Mouse (Mus musculus) ovary, postnatal 36 days (tissue): ENCODE data around the gene Skap1.

Experiments
- DNase-seq: peaks from one replicate; pipeline ENCODE4 v3.0.0; 2022; ENCODE audit warnings: low spot score, mixed read lengths

Skap1 gene

DNA sequence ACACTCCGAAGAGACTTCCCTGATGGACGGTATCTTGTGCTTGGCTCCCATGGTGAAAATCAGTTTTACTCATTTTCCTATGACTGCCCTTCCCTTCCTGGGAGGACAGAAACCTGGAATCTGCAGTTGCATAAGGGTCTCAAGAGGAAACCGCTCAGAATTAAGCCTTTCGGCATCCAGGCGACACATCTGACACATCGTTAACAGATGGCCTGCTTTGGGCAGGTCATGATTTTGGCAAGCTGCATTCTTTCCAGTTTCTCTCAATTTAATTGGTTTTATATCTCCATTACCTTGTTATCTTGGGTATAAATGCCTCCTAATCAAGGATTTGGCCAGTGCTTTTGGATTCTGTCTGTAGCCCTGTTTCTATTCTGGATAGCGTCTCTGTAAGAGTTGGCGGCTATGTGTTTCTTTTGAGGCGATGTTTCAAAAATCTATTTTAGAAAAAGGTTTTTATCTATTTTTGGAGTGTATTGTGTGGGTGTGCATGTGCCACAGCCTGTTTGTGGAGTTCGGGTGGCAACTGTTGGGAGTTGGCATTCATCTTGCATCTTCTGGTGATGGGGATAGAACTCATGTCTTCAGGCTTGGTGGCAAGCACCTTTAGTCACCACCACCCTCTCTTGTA lies 1.1 kb downstream of the Skap1 start:
- DNase-seq: no peak

GRCm38 (mm10) chr11:96466382-96466781 lies 2.0 kb downstream of the Skap1 start:
- DNase-seq: no peak

DNA sequence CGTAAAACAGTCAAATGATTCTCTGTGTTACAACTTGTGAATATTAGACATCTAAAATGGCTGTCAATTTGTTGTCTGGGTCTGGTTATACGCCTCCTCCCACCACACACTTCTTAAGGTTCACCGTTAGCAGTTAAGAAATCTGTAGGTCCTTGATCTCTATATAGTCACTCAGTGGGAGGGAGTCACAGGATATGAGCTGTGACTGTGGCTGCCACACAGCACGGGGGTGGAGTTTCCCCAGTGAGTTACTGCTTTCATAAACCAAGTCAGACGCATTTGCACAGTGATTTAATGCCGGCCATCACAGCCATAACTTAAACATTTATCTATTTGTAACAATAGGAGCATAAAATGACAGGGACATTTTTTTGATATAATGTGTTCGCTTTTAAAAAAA lies 2.6 kb downstream of the Skap1 start:
- no peak for DNase-seq

GRCm38 (mm10) chr11:96468048-96468745 lies 3.8 kb downstream of the Skap1 start:
- no peak for DNase-seq

GRCm38 (mm10) chr11:96482711-96483110 lies 18.3 kb downstream of the Skap1 start:
- no peak for DNase-seq

- no peak for DNase-seq
These were observed 18.8 kb downstream of the Skap1 start for GRCm38 (mm10) chr11:96483179-96483578.

GRCm38 (mm10) chr11:96498481-96498880 lies 34.1 kb downstream of the Skap1 start:
- no peak for DNase-seq

DNA sequence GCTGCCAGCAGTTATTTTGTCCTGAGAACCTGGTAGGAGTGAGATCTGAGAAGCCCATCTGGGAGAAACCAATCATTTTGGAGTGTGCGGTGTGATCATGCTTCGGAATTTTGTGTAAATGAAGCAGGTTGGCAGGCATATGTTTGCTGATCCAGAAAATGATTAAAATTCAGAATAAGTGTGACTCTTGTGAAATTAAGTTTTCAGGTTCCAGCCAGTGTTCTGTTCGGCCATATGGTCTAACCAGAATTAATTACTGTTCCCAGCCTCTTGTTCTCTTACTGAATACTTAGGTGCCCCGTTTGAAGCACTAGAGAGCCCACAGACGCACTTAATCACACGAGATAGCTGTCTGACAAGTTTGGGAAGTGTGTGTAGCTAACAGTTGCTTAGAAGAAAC lies 36.6 kb downstream of the Skap1 start:
- no peak for DNase-seq

DNA sequence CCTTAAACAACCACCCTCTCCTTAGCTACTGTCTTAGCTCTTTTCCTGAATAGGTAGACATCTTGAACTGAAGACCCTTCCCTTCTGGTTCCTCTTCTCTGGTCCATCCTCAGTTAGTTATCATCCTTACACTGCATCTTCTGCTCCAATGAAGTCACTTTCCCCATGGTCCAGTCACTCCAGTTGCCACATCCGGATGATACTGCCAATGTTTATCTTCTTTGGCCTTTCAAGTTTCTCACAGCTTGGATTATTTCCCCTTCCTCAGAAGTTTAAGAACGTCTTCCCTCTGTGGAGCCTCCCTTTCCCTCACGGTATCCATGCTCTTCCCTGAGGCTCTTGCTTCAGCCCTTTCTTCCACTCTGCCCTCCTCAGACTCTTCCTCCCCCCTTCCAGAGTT lies 38.6 kb downstream of the Skap1 start:
- no peak for DNase-seq

DNA sequence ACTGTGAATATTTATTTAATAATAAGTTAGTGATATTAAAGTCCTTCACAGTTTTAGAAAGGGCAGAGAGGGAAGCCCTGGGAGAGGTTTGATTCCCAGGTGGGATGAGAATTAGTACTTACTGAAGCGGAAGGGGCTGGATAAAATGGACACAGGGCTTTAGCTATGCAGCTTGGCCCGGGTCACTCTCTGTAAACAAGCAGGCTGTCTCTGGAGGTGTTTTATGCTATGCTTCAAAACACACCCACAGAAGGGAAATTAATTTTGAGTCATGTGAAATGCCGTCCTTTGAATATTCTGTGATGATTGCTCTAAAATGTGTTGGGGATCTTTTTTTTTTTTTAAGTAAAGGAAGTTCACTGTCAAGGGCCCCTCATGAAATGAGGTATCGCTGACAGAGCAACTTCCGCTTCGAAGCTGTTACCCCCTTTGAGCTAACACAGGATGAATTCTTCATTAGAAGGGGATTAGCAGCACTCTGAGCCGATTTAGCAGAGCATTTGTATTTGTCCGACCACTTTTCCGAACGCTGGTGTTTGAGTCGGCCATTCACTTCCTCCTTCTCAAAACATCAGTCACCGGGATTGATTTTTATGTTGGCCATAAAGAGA lies 40.2 kb downstream of the Skap1 start:
- DNase-seq: no peak

DNA sequence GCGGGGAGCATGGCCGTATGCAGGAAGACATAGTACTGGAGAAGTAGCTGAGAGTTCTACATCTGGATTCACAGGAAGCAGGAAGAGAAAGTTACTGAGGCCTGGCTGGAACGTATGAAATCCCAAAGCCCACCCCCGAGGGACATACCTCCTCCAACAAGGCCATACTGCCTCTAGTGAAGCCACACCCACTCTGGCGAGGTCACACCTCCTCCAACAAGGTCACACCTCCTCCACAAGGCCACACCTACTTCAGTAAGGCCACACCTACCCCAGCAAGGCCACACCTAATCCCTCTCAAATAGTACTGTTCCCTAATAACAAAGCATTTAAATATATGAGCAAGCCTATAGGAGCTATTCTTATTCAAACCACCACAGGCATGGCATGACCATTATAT lies 41.4 kb downstream of the Skap1 start:
- no peak for DNase-seq

- DNase-seq: no peak
These were observed 50.8 kb downstream of the Skap1 start for GRCm38 (mm10) chr11:96515164-96515563.

DNA sequence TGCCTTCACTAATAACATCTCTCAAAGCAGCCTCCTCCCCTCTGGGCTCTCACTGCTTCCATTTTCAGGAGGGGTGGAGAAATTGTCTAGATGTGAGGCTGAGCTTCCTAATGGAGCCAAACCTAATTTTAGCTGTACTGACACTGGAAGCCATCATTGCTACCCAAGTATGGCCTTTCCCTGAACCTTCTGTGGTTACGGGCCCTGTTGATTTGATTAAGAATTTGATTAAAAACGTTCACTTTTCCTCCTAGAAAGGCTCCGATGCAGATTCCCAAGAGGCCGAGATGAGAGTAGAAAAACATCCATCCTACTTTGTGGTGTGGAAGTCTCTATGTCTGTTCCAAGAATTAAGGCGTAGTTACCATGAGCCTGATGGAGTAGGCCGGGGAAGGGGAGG lies 60.1 kb downstream of the Skap1 start:
- no peak for DNase-seq

GRCm38 (mm10) chr11:96526137-96526621 lies 61.8 kb downstream of the Skap1 start:
- DNase-seq: no peak

- DNase-seq: no peak
These were observed 67.5 kb downstream of the Skap1 start for GRCm38 (mm10) chr11:96531757-96532433.

DNA sequence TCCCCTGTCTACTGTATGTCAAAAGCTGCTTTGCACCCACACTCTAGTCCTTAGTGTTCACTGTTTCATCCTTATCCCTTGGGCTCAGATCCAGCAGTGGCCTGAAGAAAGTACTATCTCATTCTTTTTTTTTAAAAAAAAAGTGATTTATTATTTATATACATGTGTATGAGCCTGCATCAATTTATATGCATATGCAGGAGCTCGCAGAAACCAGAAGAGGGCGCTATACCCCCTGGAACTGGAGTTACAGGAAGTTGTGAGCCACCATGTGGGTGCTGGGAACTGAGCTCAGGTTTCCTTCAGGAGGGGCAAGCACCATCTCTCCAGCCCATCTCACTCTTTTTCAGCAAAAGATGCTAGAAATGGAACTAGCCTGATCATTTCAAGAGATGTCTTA lies 70.1 kb downstream of the Skap1 start:
- DNase-seq: no peak

- DNase-seq: no peak
These were observed 71.8 kb downstream of the Skap1 start for GRCm38 (mm10) chr11:96536146-96536545.

- no peak for DNase-seq
These were observed 77.6 kb downstream of the Skap1 start for GRCm38 (mm10) chr11:96542003-96542402.

GRCm38 (mm10) chr11:96542561-96542960 lies 78.2 kb downstream of the Skap1 start:
- DNase-seq: no peak

GRCm38 (mm10) chr11:96546428-96546827 lies 82.0 kb downstream of the Skap1 start:
- DNase-seq: no peak

DNA sequence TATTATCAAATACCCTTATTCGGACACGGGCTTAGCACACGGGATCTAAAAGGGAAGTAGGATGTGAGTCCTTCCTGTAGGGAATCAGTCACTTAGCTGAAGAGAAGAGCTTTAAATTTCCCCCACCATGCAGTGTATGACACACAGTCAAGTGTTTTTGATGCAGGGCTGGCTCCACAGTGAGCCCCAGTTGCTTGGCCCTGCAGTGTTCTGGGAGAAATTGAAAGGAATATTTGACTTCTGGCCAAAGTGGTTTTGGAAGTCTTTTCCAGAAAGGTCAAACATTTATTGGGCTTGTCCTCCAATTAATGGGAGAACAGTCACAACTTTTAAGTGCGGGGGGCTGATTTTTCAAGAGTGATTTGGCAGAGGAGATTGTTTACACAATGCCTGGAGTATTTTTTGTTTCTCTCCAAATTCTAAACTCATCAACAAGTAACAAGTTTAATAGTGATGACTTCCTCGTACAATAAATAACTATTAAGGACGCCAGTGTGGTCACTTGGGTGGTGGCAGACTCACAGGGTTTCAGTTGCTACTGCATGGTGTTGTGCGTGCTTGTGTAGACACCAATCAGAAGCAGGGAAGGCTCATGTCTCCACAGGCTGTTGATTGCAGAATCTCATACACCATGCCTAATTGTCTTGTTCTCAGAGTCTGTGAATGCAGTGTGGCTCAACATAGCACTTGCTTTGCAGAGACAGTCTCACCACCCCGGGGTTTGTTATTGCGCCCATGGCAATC lies 86.7 kb downstream of the Skap1 start:
- no peak for DNase-seq

- no peak for DNase-seq
These were observed 88.7 kb downstream of the Skap1 start for GRCm38 (mm10) chr11:96553091-96553490.
